Mouse (Mus musculus) heart, adult 10 weeks (tissue): ENCODE data around the gene Cxcl17. TPM values are rescaled to one million over a fixed set of nuclear protein-coding genes. Genes with fewer than 3 reads are reported as not detected.

ENCODE experiments used
- polyA plus RNA-seq: library from polyadenylated mRNA; stranded (reverse); fragments of 350-450 nt; fragmentation: Illumina TruSeq; extraction: RNeasy Lipid Tissue Mini Kit (QIAGEN cat#74804); gene quantifications from one replicate; pipeline ENCODE4 v1.2.3, GENCODE M21; 2014; ENCODE audit warnings: low read depth, low replicate concordance

The Cxcl17 gene
- not detected for polyA plus RNA-seq

GRCm38 (mm10) chr7:25412833-25413441, at the start of gene Cxcl17:
Gene Cxcl17, minus strand, starts transcription at chr7:25412886.

GRCm38 (mm10) chr7:25398610-25399009, 14.1 kb downstream of the Cxcl17 start, which contains the start of gene Lipe:
Gene Lipe, minus strand, starts transcription at chr7:25398710.

DNA sequence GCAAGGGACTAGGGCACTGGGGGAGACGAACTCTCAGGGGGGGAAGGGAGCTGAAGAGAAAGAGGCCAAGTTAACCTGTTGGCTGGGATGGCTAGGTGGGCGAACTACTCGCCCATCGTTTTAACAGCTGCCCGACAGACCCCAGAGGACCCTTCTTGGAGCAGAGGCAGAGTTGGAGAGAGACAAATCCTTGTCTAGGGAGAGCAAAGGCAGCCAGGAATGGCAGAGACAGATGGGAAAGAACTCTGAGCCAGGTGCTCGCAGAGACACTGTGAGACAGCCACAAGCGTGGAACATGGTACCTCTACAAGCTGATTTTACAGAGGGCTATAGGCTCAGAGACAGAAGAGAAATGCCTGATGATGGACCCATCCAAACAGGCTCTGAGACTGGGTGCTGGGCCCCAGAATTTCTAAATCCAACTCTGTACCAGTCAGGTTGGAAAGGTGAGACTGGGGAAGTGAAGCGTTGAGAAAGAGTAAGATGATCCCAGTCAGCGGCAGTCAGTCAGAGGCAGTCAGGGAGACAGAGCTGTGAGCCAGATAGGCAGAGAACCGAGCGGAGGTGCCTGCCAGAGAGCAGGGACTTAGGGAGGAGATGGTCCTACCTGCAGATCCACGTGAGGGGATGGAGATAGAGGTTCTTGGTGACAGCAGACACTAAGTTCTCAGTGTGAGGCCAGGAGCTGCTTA, 43.5 kb downstream of the Cxcl17 start, which contains the start of gene Cnfn:
Gene Cnfn (minus strand): TSS at position 667 of the 692 bp plus-strand sequence.

Other genes starting within 250 kb of the Cxcl17 start
- 0.84 TPM for gene Pou2f2, start 233.2 kb downstream of the Cxcl17 start, polyA plus RNA-seq
- gene Dedd2, start 192.3 kb downstream of the Cxcl17 start, polyA plus RNA-seq, result 14.2 TPM
- gene Zfp526, start 191.5 kb downstream of the Cxcl17 start, polyA plus RNA-seq, result 6.4 TPM
- gene Gsk3a, start 175.0 kb downstream of the Cxcl17 start, polyA plus RNA-seq, result 67.0 TPM
- 10.7 TPM for gene Erf, start 162.1 kb downstream of the Cxcl17 start, polyA plus RNA-seq
- 47.8 TPM for gene Cic, start 145.2 kb downstream of the Cxcl17 start, polyA plus RNA-seq
- 2.6 TPM for gene Pafah1b3, start 114.9 kb downstream of the Cxcl17 start, polyA plus RNA-seq
- not detected for gene Prr19, start 111.5 kb downstream of the Cxcl17 start, polyA plus RNA-seq
- gene Tmem145, start 106.8 kb downstream of the Cxcl17 start, polyA plus RNA-seq, result not detected
- 19.9 TPM for gene Megf8, start 95.7 kb downstream of the Cxcl17 start, polyA plus RNA-seq
- not detected for gene Cnfn, start 43.2 kb downstream of the Cxcl17 start, polyA plus RNA-seq
- 50.7 TPM for gene Lipe, start 14.2 kb downstream of the Cxcl17 start, polyA plus RNA-seq
- gene Ceacam1, start 64.7 kb upstream of the Cxcl17 start, polyA plus RNA-seq, result 17.6 TPM
- 0.58 TPM for gene Ceacam2, start 127.0 kb upstream of the Cxcl17 start, polyA plus RNA-seq
- gene Erich4, start 203.0 kb upstream of the Cxcl17 start, polyA plus RNA-seq, result not detected
- 79.6 TPM for gene Dmac2, start 206.5 kb upstream of the Cxcl17 start, polyA plus RNA-seq
- 3.3 TPM for gene B3gnt8, start 213.8 kb upstream of the Cxcl17 start, polyA plus RNA-seq
- gene Bckdha, start 246.1 kb upstream of the Cxcl17 start, polyA plus RNA-seq, result 283 TPM
- gene Exosc5, start 246.3 kb upstream of the Cxcl17 start, polyA plus RNA-seq, result 14.5 TPM